Mouse (Mus musculus) G1E (cell line): ENCODE data around the gene Rap1gap. TPM values are rescaled to one million over a fixed set of nuclear protein-coding genes. Genes with fewer than 3 reads are reported as not detected.

Experiments
- ATAC-seq: 2 replicates; pipeline ENCODE4 v1.8.0; 2016; ENCODE audit warnings: mild to moderate bottlenecking; ENCODE audit not compliant: insufficient number of reproducible peaks, poor library complexity, low FRiP score, severe bottlenecking; ENCODE audit errors: extremely low read depth
- DNase-seq: peaks from one replicate; pipeline ENCODE4 v3.0.0; 2012; ENCODE audit warnings: low spot score
- H3K27me3 ChIP-seq: 2 replicates; pipeline ENCODE4 v1.6.1; 2012; ENCODE audit warnings: mild to moderate bottlenecking, low read length, inconsistent platforms; ENCODE audit not compliant: insufficient read depth
- H3K36me3 ChIP-seq: replicated peaks from 2 replicates; pipeline ENCODE3; 2012; ENCODE audit warnings: mild to moderate bottlenecking, inconsistent platforms
- H3K4me1 ChIP-seq: 2 replicates; pipeline ENCODE4 v1.6.1; 2012; ENCODE audit warnings: low read depth, low read length, inconsistent platforms, mixed read lengths; ENCODE audit not compliant: insufficient read depth
- H3K4me3 ChIP-seq: 2 replicates; pipeline ENCODE4 v1.5.1; 2012; ENCODE audit warnings: low read depth, mild to moderate bottlenecking, inconsistent platforms, low read length, moderate library complexity, mixed read lengths
- H3K9me3 ChIP-seq: replicated peaks from 2 replicates; pipeline ENCODE4 v1.6.1; 2012; ENCODE audit warnings: inconsistent platforms
- CTCF ChIP-seq: IDR thresholded peaks from 2 replicates; pipeline ENCODE4 v1.5.1; 2012; ENCODE audit warnings: low read depth, low read length, inconsistent platforms, mixed read lengths
- GATA1 ChIP-seq: IDR thresholded peaks from 2 replicates; pipeline ENCODE4 v1.6.1; 2012; ENCODE audit warnings: borderline replicate concordance, low read length, inconsistent platforms, mixed read lengths
- GATA2 ChIP-seq: IDR thresholded peaks from 2 replicates; pipeline ENCODE4 v1.6.1; 2012; ENCODE audit warnings: low read depth, low read length, inconsistent platforms, borderline replicate concordance
- POLR2AphosphoS5 ChIP-seq: IDR thresholded peaks from 2 replicates; pipeline ENCODE4 v1.6.1; 2012; ENCODE audit warnings: low read depth, low read length, inconsistent platforms; ENCODE audit not compliant: insufficient replicate concordance
- TAL1 ChIP-seq: conservative IDR thresholded peaks from 2 replicates; pipeline ENCODE4 v1.6.1; 2012; ENCODE audit warnings: low read depth, low read length, inconsistent platforms, mixed read lengths
- polyA plus RNA-seq: library from polyadenylated mRNA; stranded (reverse); fragments of >175 nt; gene quantifications from 2 replicates; pipeline ENCODE4 v1.2.3, GENCODE M21; 2012
- total RNA-seq, 2 experiments: library from RNA; stranded (forward) in 1 of 2; stranded (reverse) in 1 of 2; fragments of 200-1000 nt in 1 of 2; fragments of >200 nt in 1 of 2; fragmentation: Nextera tagmentation in 1 of 2; gene quantifications; 2 replicates each; pipeline ENCODE4 v1.2.3; 2014 to 2017

Gene Rap1gap
- total and polyA plus RNA-seq, 3 experiments, result not detected

GRCm38 (mm10) chr4:137684830-137685343 lies 20.4 kb downstream of the Rap1gap start:
- DNase-seq (no peak), ATAC-seq (no peak)
- TF ChIP-seq GATA1, result no peak
- no peak for TF ChIP-seq GATA2
- no peak for TF ChIP-seq TAL1
- TF ChIP-seq POLR2AphosphoS5, result no peak
- TF ChIP-seq CTCF, result no peak
- no peaks in the 10 kb centered on the region for H3K36me3 ChIP-seq
- H3K4me3 ChIP-seq, result no peak overlapping the region
- H3K27me3 ChIP-seq, result peaks cover 4% of the 10 kb centered on the region; the same call in 1 of the 2 replicates
- H3K9me3 ChIP-seq, result no peaks in the 10 kb centered on the region
- no peaks in the 10 kb centered on the region; the same call in 1 of the 2 replicates for H3K4me1 ChIP-seq

- TF ChIP-seq TAL1 (no peak), GATA1 (no peak), GATA2 (no peak), POLR2AphosphoS5 (no peak), CTCF (no peak)
- H3K4me3 ChIP-seq, result no peak overlapping the region
- H3K9me3 ChIP-seq, result no peaks in the 10 kb centered on the region
- ATAC-seq, result no peak
- H3K27me3 ChIP-seq, result peaks cover 4% of the 10 kb centered on the region; the same call in 1 of the 2 replicates
- no peaks in the 10 kb centered on the region; the same call in 1 of the 2 replicates for H3K4me1 ChIP-seq
- DNase-seq, result no peak
- no peaks in the 10 kb centered on the region for H3K36me3 ChIP-seq
Observed at GRCm38 (mm10) chr4:137686303-137686702, 21.8 kb downstream of the Rap1gap start.

- Histone ChIP-seq H3K36me3 (no peaks in the 10 kb centered on the region), H3K4me3 (no peak overlapping the region), H3K9me3 (no peaks in the 10 kb centered on the region), H3K4me1 (no peaks in the 10 kb centered on the region; the same call in 1 of the 2 replicates), H3K27me3 (peaks cover 4% of the 10 kb centered on the region; the same call in 1 of the 2 replicates)
- ATAC-seq (no peak), DNase-seq (no peak)
- no peak for TF ChIP-seq GATA1
- TF ChIP-seq GATA2, result no peak
- no peak for TF ChIP-seq TAL1
- TF ChIP-seq POLR2AphosphoS5, result no peak
- TF ChIP-seq CTCF, result no peak
Observed at GRCm38 (mm10) chr4:137687234-137687825, 22.8 kb downstream of the Rap1gap start.

GRCm38 (mm10) chr4:137692107-137692902 lies 27.8 kb downstream of the Rap1gap start:
- Histone ChIP-seq H3K27me3 (peaks cover 6% of the 10 kb centered on the region; the same call in 1 of the 2 replicates), H3K4me1 (no peaks in the 10 kb centered on the region), H3K36me3 (no peaks in the 10 kb centered on the region), H3K9me3 (no peaks in the 10 kb centered on the region), H3K4me3 (no peak overlapping the region)
- DNase-seq, result no peak
- no peak for ATAC-seq
- TF ChIP-seq TAL1, result no peak

DNA sequence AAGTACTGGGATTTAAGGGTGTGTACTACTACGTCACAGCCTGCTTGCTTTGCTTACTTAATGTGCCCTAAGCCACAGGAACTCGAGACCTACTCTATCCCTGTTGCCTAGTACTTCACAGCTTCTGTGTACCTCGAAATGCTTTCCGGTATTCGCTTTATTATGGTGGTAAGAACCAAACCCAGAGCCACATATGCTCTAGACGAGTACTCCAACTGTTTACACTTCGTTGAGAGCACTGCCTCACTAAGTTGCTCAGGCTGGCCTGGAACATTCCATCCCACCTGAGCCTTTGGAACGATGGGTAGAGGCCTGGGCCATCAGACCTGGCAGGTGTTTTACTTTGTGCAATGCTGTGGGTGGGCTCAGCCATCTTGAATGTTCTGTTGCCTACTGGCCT lies 30.8 kb downstream of the Rap1gap start:
- ATAC-seq, result no peak
- H3K4me3 ChIP-seq, result no peak overlapping the region
- no peaks in the 10 kb centered on the region for H3K4me1 ChIP-seq
- no peaks in the 10 kb centered on the region for H3K36me3 ChIP-seq
- H3K27me3 ChIP-seq, result peaks cover 2% of the 10 kb centered on the region; the same call in 1 of the 2 replicates
- TF ChIP-seq GATA2 (no peak), CTCF (no peak), TAL1 (no peak), GATA1 (no peak), POLR2AphosphoS5 (no peak)
- DNase-seq, result no peak
- H3K9me3 ChIP-seq, result no peaks in the 10 kb centered on the region

- no peak for DNase-seq
- Histone ChIP-seq H3K36me3 (no peaks in the 10 kb centered on the region), H3K4me3 (no peak overlapping the region), H3K9me3 (no peaks in the 10 kb centered on the region), H3K4me1 (no peaks in the 10 kb centered on the region), H3K27me3 (peaks cover 2% of the 10 kb centered on the region; the same call in 1 of the 2 replicates)
- no peak for TF ChIP-seq CTCF
- no peak for TF ChIP-seq GATA2
- no peak for TF ChIP-seq POLR2AphosphoS5
- TF ChIP-seq TAL1, result no peak
- ATAC-seq, result no peak
Observed at GRCm38 (mm10) chr4:137695900-137696299, 31.4 kb downstream of the Rap1gap start.
